Mouse (Mus musculus): ENCODE measurements around the gene Col23a1. TPM values are rescaled to one million over a fixed set of nuclear protein-coding genes. Genes with fewer than 3 reads are reported as not detected.

The Col23a1 gene
- polyA plus RNA-seq, 1 experiment, result 4.4 TPM

GRCm38 (mm10) chr11:51533128-51533533 is 243.4 kb downstream of the Col23a1 start:
- Histone ChIP-seq H3K27ac (ENCODE audit: insufficient read depth, low read depth, low read length) (no peak overlapping the region), H3K4me1 (ENCODE audit: control insufficient read depth, insufficient read depth, insufficient read length, low read length) (peaks cover 2% of the 10 kb centered on the region; the same call in 1 of the 2 replicates), H3K4me3 (ENCODE audit: low read depth, low read length) (no peak overlapping the region), H3K27me3 (ENCODE audit: control insufficient read depth, insufficient read depth, low read length) (no peaks in the 10 kb centered on the region), H3K36me3 (ENCODE audit: control insufficient read depth, insufficient read depth, low read length) (no peaks in the 10 kb centered on the region)
- TF ChIP-seq POLR2A (IDR thresholded peaks at IDR 0.05; ENCODE audit: low read depth, low read length) (no peak), CTCF (IDR thresholded peaks at IDR 0.05; ENCODE audit: extremely low read depth, insufficient read length, insufficient replicate concordance, low read depth, low read length) (no peak)
- WGBS, result 58% methylated on average over 11 of the region's 11 CpGs

- Histone ChIP-seq H3K27ac (ENCODE audit: insufficient read depth, low read depth, low read length) (no peak overlapping the region), H3K4me1 (ENCODE audit: control insufficient read depth, insufficient read depth, insufficient read length, low read length) (peaks cover 2% of the 10 kb centered on the region; the same call in 1 of the 2 replicates), H3K4me3 (ENCODE audit: low read depth, low read length) (no peak overlapping the region), H3K27me3 (ENCODE audit: control insufficient read depth, insufficient read depth, low read length) (no peaks in the 10 kb centered on the region), H3K36me3 (ENCODE audit: control insufficient read depth, insufficient read depth, low read length) (no peaks in the 10 kb centered on the region)
- 25% methylated on average over 2 of the region's 2 CpGs for WGBS
- no peak for TF ChIP-seq POLR2A (IDR thresholded peaks at IDR 0.05; ENCODE audit: low read depth, low read length)
- TF ChIP-seq CTCF (IDR thresholded peaks at IDR 0.05; ENCODE audit: extremely low read depth, insufficient read length, insufficient replicate concordance, low read depth, low read length), result no peak
These were observed 244.6 kb downstream of the Col23a1 start for GRCm38 (mm10) chr11:51534314-51534713.

GRCm38 (mm10) chr11:51538388-51538787 is 248.7 kb downstream of the Col23a1 start:
- H3K36me3 ChIP-seq (ENCODE audit: control insufficient read depth, insufficient read depth, low read length), result no peaks in the 10 kb centered on the region
- no peak overlapping the region for H3K4me3 ChIP-seq (ENCODE audit: low read depth, low read length)
- 70% methylated on average over 7 of the region's 7 CpGs for WGBS
- TF ChIP-seq CTCF (IDR thresholded peaks at IDR 0.05; ENCODE audit: extremely low read depth, insufficient read length, insufficient replicate concordance, low read depth, low read length) (no peak), POLR2A (IDR thresholded peaks at IDR 0.05; ENCODE audit: low read depth, low read length) (no peak)
- peaks cover 2% of the 10 kb centered on the region; the same call in 1 of the 2 replicates for H3K4me1 ChIP-seq (ENCODE audit: control insufficient read depth, insufficient read depth, insufficient read length, low read length)
- no peak overlapping the region for H3K27ac ChIP-seq (ENCODE audit: insufficient read depth, low read depth, low read length)
- no peaks in the 10 kb centered on the region for H3K27me3 ChIP-seq (ENCODE audit: control insufficient read depth, insufficient read depth, low read length)

GRCm38 (mm10) chr11:51538919-51539758 is 249.4 kb downstream of the Col23a1 start:
- Histone ChIP-seq H3K4me1 (ENCODE audit: control insufficient read depth, insufficient read depth, insufficient read length, low read length) (peaks cover 2% of the 10 kb centered on the region; the same call in 1 of the 2 replicates), H3K27ac (ENCODE audit: insufficient read depth, low read depth, low read length) (no peak overlapping the region), H3K27me3 (ENCODE audit: control insufficient read depth, insufficient read depth, low read length) (no peaks in the 10 kb centered on the region), H3K36me3 (ENCODE audit: control insufficient read depth, insufficient read depth, low read length) (no peaks in the 10 kb centered on the region), H3K4me3 (ENCODE audit: low read depth, low read length) (no peak overlapping the region)
- 60% methylated on average over 13 of the region's 13 CpGs for WGBS
- TF ChIP-seq POLR2A (IDR thresholded peaks at IDR 0.05; ENCODE audit: low read depth, low read length) (no peak), CTCF (IDR thresholded peaks at IDR 0.05; ENCODE audit: extremely low read depth, insufficient read length, insufficient replicate concordance, low read depth, low read length) (no peak)

- Histone ChIP-seq H3K4me1 (ENCODE audit: control insufficient read depth, insufficient read depth, insufficient read length, low read length) (peaks cover 1% of the 10 kb centered on the region; the same call in 1 of the 2 replicates), H3K36me3 (ENCODE audit: control insufficient read depth, insufficient read depth, low read length) (no peaks in the 10 kb centered on the region), H3K4me3 (ENCODE audit: low read depth, low read length) (no peak overlapping the region), H3K27me3 (ENCODE audit: control insufficient read depth, insufficient read depth, low read length) (no peaks in the 10 kb centered on the region), H3K27ac (ENCODE audit: insufficient read depth, low read depth, low read length) (no peak overlapping the region)
- WGBS, result 9% methylated on average over 10 of the region's 10 CpGs
- TF ChIP-seq POLR2A (IDR thresholded peaks at IDR 0.05; ENCODE audit: low read depth, low read length) (no peak), CTCF (IDR thresholded peaks at IDR 0.05; ENCODE audit: extremely low read depth, insufficient read length, insufficient replicate concordance, low read depth, low read length) (peak; percentile 99)
These were observed 250.1 kb downstream of the Col23a1 start for GRCm38 (mm10) chr11:51539759-51540282.

GRCm38 (mm10) chr11:51542424-51542823 is 252.7 kb downstream of the Col23a1 start:
- Histone ChIP-seq H3K27ac (ENCODE audit: insufficient read depth, low read depth, low read length) (no peak overlapping the region), H3K36me3 (ENCODE audit: control insufficient read depth, insufficient read depth, low read length) (no peaks in the 10 kb centered on the region), H3K4me1 (ENCODE audit: control insufficient read depth, insufficient read depth, insufficient read length, low read length) (no peaks in the 10 kb centered on the region), H3K4me3 (ENCODE audit: low read depth, low read length) (no peak overlapping the region), H3K27me3 (ENCODE audit: control insufficient read depth, insufficient read depth, low read length) (no peaks in the 10 kb centered on the region)
- WGBS, result 69% methylated on average over 9 of the region's 9 CpGs
- TF ChIP-seq POLR2A (IDR thresholded peaks at IDR 0.05; ENCODE audit: low read depth, low read length) (no peak), CTCF (IDR thresholded peaks at IDR 0.05; ENCODE audit: extremely low read depth, insufficient read length, insufficient replicate concordance, low read depth, low read length) (no peak)

GRCm38 (mm10) chr11:51543487-51544050 is 253.8 kb downstream of the Col23a1 start:
- Histone ChIP-seq H3K36me3 (ENCODE audit: control insufficient read depth, insufficient read depth, low read length) (no peaks in the 10 kb centered on the region), H3K4me3 (ENCODE audit: low read depth, low read length) (no peak overlapping the region), H3K27ac (ENCODE audit: insufficient read depth, low read depth, low read length) (no peak overlapping the region), H3K27me3 (ENCODE audit: control insufficient read depth, insufficient read depth, low read length) (no peaks in the 10 kb centered on the region), H3K4me1 (ENCODE audit: control insufficient read depth, insufficient read depth, insufficient read length, low read length) (no peaks in the 10 kb centered on the region)
- 73% methylated on average over 7 of the region's 7 CpGs for WGBS
- TF ChIP-seq POLR2A (IDR thresholded peaks at IDR 0.05; ENCODE audit: low read depth, low read length) (no peak), CTCF (IDR thresholded peaks at IDR 0.05; ENCODE audit: extremely low read depth, insufficient read length, insufficient replicate concordance, low read depth, low read length) (no peak)
